8 mouse cellular contexts compared by ENCODE assay signal in the genomic region with DNA sequence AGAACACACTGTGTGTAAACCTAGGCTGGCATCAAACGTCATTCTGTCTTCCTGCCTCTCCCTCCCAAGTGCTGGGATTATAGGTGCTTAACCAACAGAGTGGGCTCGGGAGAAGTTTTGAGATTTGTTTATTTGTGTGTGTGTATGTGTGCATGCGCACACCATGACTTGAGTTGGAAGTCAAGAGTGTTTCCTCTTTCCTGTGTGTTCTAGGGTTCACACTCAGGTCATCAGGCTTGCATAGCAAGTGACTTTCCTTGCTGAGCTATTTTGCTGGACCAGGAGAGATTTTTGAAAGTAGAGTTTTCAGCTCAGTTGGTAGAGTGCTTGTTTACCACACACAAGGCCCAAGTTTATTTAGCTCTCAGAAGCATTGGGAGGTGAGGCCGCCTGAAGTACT. TPM values are rescaled to one million over a fixed set of nuclear protein-coding genes. Genes with fewer than 3 reads are reported as not detected.
DNase-seq lines count a peak whose midpoint lies in the region; ATAC-seq and TF ChIP-seq lines count a peak whose summit lies in the region.

No protein-coding gene starts in this region.

- no peaks in the 10 kb centered on the region for H3K27me3 ChIP-seq in heart, embryonic 10.5 days (ENCODE audit: insufficient read depth, poor library complexity, severe bottlenecking)
- no peaks in the 10 kb centered on the region for H3K27me3 ChIP-seq in heart, embryonic 13.5 days (replicated peaks)
- H3K27me3 ChIP-seq in limb, embryonic 14.5 days (ENCODE audit: control insufficient read depth, insufficient read depth, low read length) = no peaks in the 10 kb centered on the region

- no peak for TF ChIP-seq POLR2A in limb, embryonic 14.5 days (IDR thresholded peaks at IDR 0.05; ENCODE audit: borderline replicate concordance, extremely low read depth, insufficient read depth, insufficient read length)

- ATAC-seq in heart, embryonic 13.5 days (ENCODE audit: extremely low read depth, insufficient number of reproducible peaks, low FRiP score, low TSS enrichment) = no peak
- ATAC-seq in limb, embryonic 14.5 days (ENCODE audit: low FRiP score, low read depth) = no peak

- no peaks in the 10 kb centered on the region for H3K9me3 ChIP-seq in heart, embryonic 10.5 days
- H3K9me3 ChIP-seq in heart, embryonic 13.5 days = no peaks in the 10 kb centered on the region
- H3K9me3 ChIP-seq in limb, embryonic 14.5 days (ENCODE audit: control insufficient read depth, low read length) = no peaks in the 10 kb centered on the region

- H3K4me1 ChIP-seq in heart, embryonic 10.5 days = peaks cover 24% of the 10 kb centered on the region
- H3K4me1 ChIP-seq in heart, embryonic 13.5 days = peaks cover 32% of the 10 kb centered on the region
- H3K4me1 ChIP-seq in limb, embryonic 14.5 days (ENCODE audit: control insufficient read depth, insufficient read depth, low read length) = peaks cover 10% of the 10 kb centered on the region

- 59% methylated on average over 4 of the region's 4 CpGs for WGBS in heart, embryonic 10.5 days
- 47% methylated on average over 4 of the region's 4 CpGs for WGBS in heart, embryonic 13.5 days
- 62% methylated on average over 4 of the region's 4 CpGs for WGBS in limb, embryonic 14.5 days

- H3K4me2 ChIP-seq in heart, embryonic 13.5 days = peak overlapping the region; percentile 83
- peak overlapping the region; percentile 62; the same call in 1 of the 2 replicates for H3K4me2 ChIP-seq in limb, embryonic 14.5 days (replicated peaks; ENCODE audit: low read depth, low read length, severe bottlenecking)

- peak overlapping the region; percentile 47; the same call in 1 of the 2 replicates for H3K9ac ChIP-seq in heart, embryonic 13.5 days
- H3K9ac ChIP-seq in limb, embryonic 14.5 days (ENCODE audit: low read depth, low read length, severe bottlenecking) = peak overlapping the region; percentile 8; the same call in 1 of the 2 replicates

- intact Hi-C loops in heart, postnatal 14 days (cut with DNase I) = no loop called here

- peaks cover 25% of the 10 kb centered on the region for H3K36me3 ChIP-seq in heart, embryonic 10.5 days
- peaks cover 23% of the 10 kb centered on the region for H3K36me3 ChIP-seq in heart, embryonic 13.5 days
- H3K36me3 ChIP-seq in limb, embryonic 14.5 days (ENCODE audit: control insufficient read depth, insufficient read depth, low read length) = peaks cover 26% of the 10 kb centered on the region

- DNase-seq in heart, embryonic 10.5 days (ENCODE audit: low spot score) = no peak
- DNase-seq in heart, postnatal 14 days = no peak
- DNase-seq in limb, embryonic 14.5 days (ENCODE audit: low spot score) = no peak
- peak; percentile 33 for DNase-seq in naive thymus-derived CD4-positive, alpha-beta T cell, adult 2 months (ENCODE audit: low read depth)
- DNase-seq in adipocyte (ENCODE audit: low spot score) = no peak
- DNase-seq in layer of hippocampus, postnatal 14 days (ENCODE audit: low spot score in 2 of 2) = no peak
- no peak for DNase-seq in layer of hippocampus, adult 9-11 months

- no peak overlapping the region for H3K27ac ChIP-seq in heart, embryonic 10.5 days
- H3K27ac ChIP-seq in heart, embryonic 13.5 days (replicated peaks) = 0 out of 2 replicates have a peak overlapping the region, but pooled peaks have one; percentile 12
- no peak overlapping the region for H3K27ac ChIP-seq in limb, embryonic 14.5 days (replicated peaks; ENCODE audit: low read depth, low read length)

- peak overlapping the region; percentile 98; the same call in 1 of the 2 replicates for H3K4me3 ChIP-seq in heart, embryonic 10.5 days
- H3K4me3 ChIP-seq in heart, embryonic 13.5 days = peak overlapping the region; percentile 22; the same call in 1 of the 2 replicates
- peak overlapping the region; percentile 92; the same call in 1 of the 2 replicates for H3K4me3 ChIP-seq in limb, embryonic 14.5 days (replicated peaks; ENCODE audit: low read length)

RNA-seq across cellular contexts. Expression of gene Itch, which starts 1.8 kb away (rescaled TPM):
- polyA plus RNA-seq in heart, embryonic 10.5 days (2016; fragmentation: Nextera tagmentation; extraction: Ambion mirVana) = 43.9 and 45.1 TPM in 2 replicates
- 10 to 100 TPM; 36.4 to 38.0 TPM for total RNA-seq in heart, postnatal 14 days (2021)
- polyA plus RNA-seq in heart, embryonic 13.5 days (2015; fragmentation: Nextera tagmentation; extraction: Ambion mirVana) = 34.3 and 34.7 TPM in 2 replicates
- 30.2 and 31.1 TPM in 2 replicates for polyA plus RNA-seq in limb, embryonic 14.5 days (2012; rRNA removed)
- 49.8 and 54.6 TPM in 2 replicates for polyA plus RNA-seq in limb, embryonic 14.5 days (2014; fragmentation: Nextera tagmentation; extraction: Ambion mirVana)
- 10 to 100 TPM; 44.8 to 45.6 TPM for total RNA-seq in layer of hippocampus, postnatal 14 days (2021)

Comparison
In these comparisons a context has a peak if more than half of its experiments do, and no peak if none do; other contexts are left out.
1. H3K4me3 ChIP-seq: peak in every context shown above with its lines; median percentile 98 in heart, embryonic 10.5 days; 92 in limb, embryonic 14.5 days; 22 in heart, embryonic 13.5 days.